Mouse (Mus musculus) testis, adult 2 months (tissue): ENCODE measurements around the gene Cdca5. TPM values are rescaled to one million over a fixed set of nuclear protein-coding genes. Genes with fewer than 3 reads are reported as not detected.
"Not testable (repeated sequence)": the region's sequence is repeated elsewhere in the genome, so short reads cannot be mapped to it uniquely, and the experiment has no call there.

Source experiments
- H3K27ac ChIP-seq: fragments of 200-500 bp; 2 replicates; pipeline ENCODE4 v1.5.1; 2012; ENCODE audit warnings: low read depth, low read length; ENCODE audit not compliant: control insufficient read depth, insufficient read depth
- H3K27me3 ChIP-seq: fragments of 200-500 bp; 2 replicates; pipeline ENCODE4 v1.6.1; 2012; ENCODE audit warnings: mild to moderate bottlenecking, low read length, moderate library complexity; ENCODE audit not compliant: control insufficient read depth, insufficient read depth
- H3K36me3 ChIP-seq: fragments of 200-500 bp; 2 replicates; pipeline ENCODE4 v1.6.1; 2012; ENCODE audit warnings: mild to moderate bottlenecking, low read length; ENCODE audit not compliant: control insufficient read depth, insufficient read depth
- H3K4me1 ChIP-seq: fragments of 200-500 bp; 2 replicates; pipeline ENCODE4 v1.6.1; 2012; ENCODE audit warnings: low read length; ENCODE audit not compliant: control insufficient read depth, insufficient read depth
- H3K4me3 ChIP-seq: fragments of 200-500 bp; 2 replicates; pipeline ENCODE4 v1.5.1; 2012; ENCODE audit warnings: low read depth, mild to moderate bottlenecking, low read length, moderate library complexity, mixed read lengths; ENCODE audit not compliant: control insufficient read depth
- CTCF ChIP-seq: fragments of 200-500 bp; IDR thresholded peaks from 2 replicates; pipeline ENCODE4 v1.5.1; 2012; ENCODE audit warnings: low read depth, mild to moderate bottlenecking, inconsistent platforms, low read length, moderate library complexity; ENCODE audit not compliant: control insufficient read depth, insufficient read depth, insufficient replicate concordance
- POLR2A ChIP-seq: fragments of 200-500 bp; IDR thresholded peaks from 2 replicates; pipeline ENCODE4 v1.6.1; 2012; ENCODE audit warnings: low read depth, mild to moderate bottlenecking, inconsistent platforms, low read length, moderate library complexity; ENCODE audit not compliant: control insufficient read depth
- polyA plus RNA-seq: library from polyadenylated mRNA; depleted of rRNA; stranded (reverse); fragments of >200 nt; gene quantifications from 2 replicates; pipeline ENCODE4 v1.2.3, GENCODE M21; 2012

Cdca5 gene
- polyA plus RNA-seq, 1 experiment = 20.9 TPM

DNA sequence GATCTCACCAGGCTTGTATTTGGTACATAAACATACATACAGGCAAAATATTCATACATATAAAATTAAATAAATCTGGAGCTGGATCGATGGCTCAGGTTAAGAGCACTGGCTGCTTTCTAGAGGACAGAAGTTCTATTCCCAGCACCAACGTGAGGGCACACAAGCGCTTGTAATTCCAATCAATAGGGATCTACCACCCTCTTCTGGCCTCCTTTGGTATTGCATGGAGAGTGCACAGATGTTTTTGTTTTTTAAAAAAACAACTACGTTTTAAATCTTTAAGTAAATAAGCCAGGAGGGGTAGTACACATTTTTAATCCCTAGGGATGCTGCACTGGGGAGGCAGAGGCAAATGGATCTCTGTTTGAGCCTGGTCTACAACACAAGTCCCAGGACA is 41.5 kb downstream of the Cdca5 start:
- H3K27ac ChIP-seq = no peak overlapping the region
- H3K27me3 ChIP-seq = no peaks in the 10 kb centered on the region
- H3K4me3 ChIP-seq = no peak overlapping the region
- no peak; the same call in 1 of the 2 replicates for TF ChIP-seq CTCF
- no peak for TF ChIP-seq POLR2A
- H3K36me3 ChIP-seq = no peaks in the 10 kb centered on the region
- H3K4me1 ChIP-seq = peaks cover 3% of the 10 kb centered on the region; the same call in 1 of the 2 replicates

GRCm38 (mm10) chr19:6126789-6127580 is 42.2 kb downstream of the Cdca5 start:
- Histone ChIP-seq H3K27me3 (no peaks in the 10 kb centered on the region), H3K4me1 (peaks cover under 1% of the 10 kb centered on the region; the same call in 1 of the 2 replicates), H3K27ac (peak overlapping the region; percentile 22; the same call in 1 of the 2 replicates), H3K36me3 (no peaks in the 10 kb centered on the region), H3K4me3 (peak overlapping the region; percentile 82)
- TF ChIP-seq POLR2A (no peak), CTCF (no peak)

DNA sequence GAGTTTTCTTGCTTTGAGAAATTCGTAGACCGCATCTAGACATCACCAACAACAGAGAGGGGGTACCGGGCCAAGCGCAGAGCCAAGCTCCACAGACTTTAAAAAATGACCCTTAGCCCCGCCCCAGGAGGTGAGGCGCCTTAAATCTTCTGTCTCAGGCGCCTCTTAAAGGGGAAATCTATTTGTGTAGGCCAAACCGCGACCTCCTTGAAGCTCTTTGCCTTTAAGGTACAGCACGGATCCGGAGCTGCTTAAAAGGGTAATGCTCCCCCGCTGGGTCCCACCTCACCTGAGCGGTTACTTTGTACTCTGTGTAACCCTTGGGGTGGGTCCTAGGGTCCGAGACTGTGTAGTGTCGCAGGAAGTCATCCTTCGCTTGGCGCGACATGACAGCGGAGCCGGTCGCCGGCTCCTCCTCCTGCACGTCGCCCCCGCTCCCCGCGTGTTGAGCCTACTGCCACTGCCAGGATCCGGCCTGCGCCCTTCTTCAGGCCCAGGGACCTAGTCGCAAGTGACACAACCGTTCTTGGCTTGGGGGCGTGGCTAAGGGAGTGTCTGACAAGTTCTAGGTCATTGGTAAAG is 43.1 kb downstream of the Cdca5 start, which contains the start of gene Snx15:
TSS of gene Snx15 (minus strand) at position 545 of the 582 bp plus-strand sequence.
- TF ChIP-seq CTCF = no peak
- TF ChIP-seq POLR2A = peak; percentile 58
- Histone ChIP-seq H3K4me1 (no peaks in the 10 kb centered on the region), H3K36me3 (no peaks in the 10 kb centered on the region), H3K27me3 (no peaks in the 10 kb centered on the region), H3K4me3 (peak within 1 kb of the TSS; percentile 82), H3K27ac (peak within 1 kb of the TSS; percentile 82)

DNA sequence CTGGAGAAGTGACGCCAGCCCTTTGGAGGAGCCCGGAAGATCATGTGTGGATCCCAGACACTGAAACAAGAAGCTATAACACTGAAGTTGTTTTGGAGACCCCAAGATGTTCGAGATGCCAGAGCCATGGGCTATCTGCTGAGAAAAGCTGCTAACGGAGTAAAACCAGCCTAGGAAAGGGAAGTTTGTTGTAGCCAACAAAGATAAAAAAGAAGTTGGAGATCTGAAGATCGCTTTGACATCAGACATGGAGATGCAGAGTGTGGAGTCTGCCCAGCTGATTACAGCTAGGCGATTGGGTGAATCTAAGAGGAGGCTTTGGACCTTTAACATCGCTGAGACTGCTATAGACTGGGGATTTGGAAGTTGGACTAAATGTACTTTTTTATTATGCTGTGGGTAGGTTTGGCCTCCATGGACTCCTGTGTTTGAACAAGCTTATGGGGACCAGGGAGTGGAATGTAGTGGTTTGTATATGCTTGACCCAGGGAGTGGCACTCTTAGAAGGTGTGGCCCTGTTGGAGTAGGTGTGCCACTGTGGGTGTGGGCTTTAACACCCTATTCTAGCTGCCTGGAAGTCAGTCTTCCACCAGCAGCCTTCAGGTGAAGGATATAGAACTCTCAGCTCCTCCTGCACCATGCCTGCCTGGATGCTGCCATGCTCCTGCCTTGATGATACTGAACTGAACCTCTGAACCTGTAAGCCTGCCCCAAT is 45.8 kb downstream of the Cdca5 start:
- not testable (repeated sequence) for H3K4me3 ChIP-seq, H3K4me1 ChIP-seq, H3K27me3 ChIP-seq, H3K36me3 ChIP-seq, H3K27ac ChIP-seq

GRCm38 (mm10) chr19:6132171-6132827 is 47.5 kb downstream of the Cdca5 start:
- Histone ChIP-seq H3K4me1 (no peaks in the 10 kb centered on the region), H3K27ac (no peak overlapping the region), H3K27me3 (no peaks in the 10 kb centered on the region), H3K4me3 (no peak overlapping the region), H3K36me3 (no peaks in the 10 kb centered on the region)
- TF ChIP-seq CTCF (no peak), POLR2A (no peak)

GRCm38 (mm10) chr19:6133197-6133596 is 48.4 kb downstream of the Cdca5 start:
- H3K4me3 ChIP-seq, H3K36me3 ChIP-seq, H3K27ac ChIP-seq, H3K27me3 ChIP-seq, H3K4me1 ChIP-seq: not testable (repeated sequence)

- peaks cover 6% of the 10 kb centered on the region for H3K4me1 ChIP-seq
- TF ChIP-seq CTCF (no peak), POLR2A (no peak)
- H3K27ac ChIP-seq = no peak overlapping the region
- no peak overlapping the region for H3K4me3 ChIP-seq
- H3K27me3 ChIP-seq = no peaks in the 10 kb centered on the region
- H3K36me3 ChIP-seq = no peaks in the 10 kb centered on the region
These were observed 51.6 kb downstream of the Cdca5 start for GRCm38 (mm10) chr19:6136397-6136796.
